Mouse (Mus musculus) kidney, postnatal 4 days (tissue): ENCODE results near the gene Fbrsl1.

Source experiments
- DNase-seq, 2 experiments: peaks; one replicate each; pipeline ENCODE4 v3.0.0; 2021; ENCODE audit warnings: mixed read lengths in 2 of 2

Fbrsl1 gene

GRCm38 (mm10) chr5:110448436-110449134 lies at the start of gene Fbrsl1:
Gene Fbrsl1 (minus strand): TSS chr5:110448503.
- DNase-seq: peak; percentile 97 to 98

GRCm38 (mm10) chr5:110498071-110498470 lies 49.8 kb upstream of the Fbrsl1 start:
- DNase-seq: no peak

- DNase-seq: no peak
These were observed 49.3 kb upstream of the Fbrsl1 start for GRCm38 (mm10) chr5:110497556-110497955.

- DNase-seq: no peak
These were observed 46.7 kb upstream of the Fbrsl1 start for GRCm38 (mm10) chr5:110495051-110495450.

- DNase-seq: no peak
These were observed 46.1 kb upstream of the Fbrsl1 start for GRCm38 (mm10) chr5:110494396-110494795.

- DNase-seq: peak; percentile 85 to 89
These were observed 45.5 kb upstream of the Fbrsl1 start for GRCm38 (mm10) chr5:110493785-110494184.

GRCm38 (mm10) chr5:110489639-110490038 lies 41.3 kb upstream of the Fbrsl1 start:
- no peak for DNase-seq

GRCm38 (mm10) chr5:110487943-110488342 lies 39.6 kb upstream of the Fbrsl1 start:
- DNase-seq: no peak

- peak in 1 of 2 experiments; percentile 23 for DNase-seq
These were observed 38.5 kb upstream of the Fbrsl1 start for GRCm38 (mm10) chr5:110486674-110487334.

- DNase-seq: no peak
These were observed 36.4 kb upstream of the Fbrsl1 start for GRCm38 (mm10) chr5:110484711-110485110.

GRCm38 (mm10) chr5:110479228-110479627 lies 30.9 kb upstream of the Fbrsl1 start:
- DNase-seq: no peak

- no peak for DNase-seq
These were observed 25.9 kb upstream of the Fbrsl1 start for GRCm38 (mm10) chr5:110474156-110474555.

- DNase-seq: no peak
These were observed 24.5 kb upstream of the Fbrsl1 start for GRCm38 (mm10) chr5:110472834-110473233.

- peak in 1 of 2 experiments; percentile 47 for DNase-seq
These were observed 23.7 kb upstream of the Fbrsl1 start for GRCm38 (mm10) chr5:110471981-110472476.

- DNase-seq: no peak
These were observed 23.0 kb upstream of the Fbrsl1 start for GRCm38 (mm10) chr5:110471285-110471684.

GRCm38 (mm10) chr5:110469227-110469925 lies 21.1 kb upstream of the Fbrsl1 start:
- DNase-seq: no peak

GRCm38 (mm10) chr5:110468296-110468695 lies 20.0 kb upstream of the Fbrsl1 start:
- DNase-seq: no peak

GRCm38 (mm10) chr5:110467725-110468124 lies 19.4 kb upstream of the Fbrsl1 start:
- no peak for DNase-seq

- no peak for DNase-seq
These were observed 18.5 kb upstream of the Fbrsl1 start for GRCm38 (mm10) chr5:110466531-110467424.

GRCm38 (mm10) chr5:110462646-110463045 lies 14.3 kb upstream of the Fbrsl1 start:
- no peak for DNase-seq

GRCm38 (mm10) chr5:110458936-110459335 lies 10.6 kb upstream of the Fbrsl1 start:
- DNase-seq: no peak

GRCm38 (mm10) chr5:110455272-110455671 lies 7.0 kb upstream of the Fbrsl1 start:
- no peak for DNase-seq
